Mouse (Mus musculus) liver, adult 2 months (tissue): Measurements from ENCODE around the gene Ano6.

Experiments
- CTCF ChIP-seq: fragments of 200-500 bp; IDR thresholded peaks from 2 replicates; pipeline ENCODE4 v1.5.1; 2011; ENCODE audit warnings: low read depth, low read length, control low read depth
- POLR2A ChIP-seq: fragments of 200-500 bp; IDR thresholded peaks from 2 replicates; pipeline ENCODE4 v1.6.1; 2011; ENCODE audit warnings: low read length, control low read depth; ENCODE audit not compliant: insufficient read depth; ENCODE audit errors: extremely low read depth

GRCm38 (mm10) chr15:95763464-95763863, 27.2 kb upstream of the Ano6 start:
- no peak for TF ChIP-seq CTCF
- no peak for TF ChIP-seq POLR2A
